Mouse (Mus musculus) cerebellum, postnatal 36 days (tissue): ENCODE measurements around the gene Esr1.

Experiments used
- DNase-seq, 2 experiments: peaks; one replicate each; pipeline ENCODE4 v3.0.0; 2021 to 2022; ENCODE audit warnings: mixed read lengths in 2 of 2

Gene Esr1

DNA sequence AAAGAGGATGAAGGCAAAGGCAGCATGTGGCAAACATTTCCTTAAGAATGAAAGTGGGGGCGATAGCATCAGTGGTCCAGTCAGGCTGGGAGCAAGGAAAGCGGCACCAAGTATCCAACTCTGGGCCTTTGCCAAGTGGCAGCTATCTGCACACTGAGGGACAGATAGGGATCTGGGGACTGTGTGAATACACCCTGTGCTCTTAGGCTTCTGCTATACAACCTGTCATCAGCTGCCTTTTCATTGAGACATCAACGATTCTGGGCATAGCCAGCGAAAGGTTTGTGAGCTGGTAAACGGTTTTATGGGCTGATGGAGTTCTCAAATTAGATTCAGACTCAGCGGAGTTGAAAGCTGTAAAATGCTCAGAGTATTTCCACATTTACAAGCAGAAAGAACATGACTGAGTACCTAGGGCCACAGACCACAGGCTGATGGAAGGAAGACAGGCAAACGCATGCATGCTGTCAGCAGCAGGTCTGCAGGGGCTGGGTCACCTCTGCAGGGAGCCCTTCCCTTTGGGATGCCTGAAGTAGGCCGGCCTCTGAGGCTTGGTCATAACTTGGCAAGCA is 397.5 kb downstream of the Esr1 start:
- no peak for DNase-seq

DNA sequence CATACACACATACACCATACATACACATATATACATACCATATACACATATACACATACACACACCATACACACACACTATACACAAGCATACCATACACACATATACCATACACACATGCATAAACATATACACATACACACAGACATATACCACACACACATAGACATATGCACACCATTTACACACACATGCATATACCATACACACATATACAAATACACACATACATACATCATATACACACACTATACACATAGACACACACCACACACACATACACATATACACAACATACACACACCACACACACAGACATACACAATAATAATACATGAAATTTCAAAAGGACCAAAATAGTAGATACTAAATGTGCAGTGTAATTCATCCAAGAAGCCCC is 400.6 kb downstream of the Esr1 start:
- DNase-seq = no peak

DNA sequence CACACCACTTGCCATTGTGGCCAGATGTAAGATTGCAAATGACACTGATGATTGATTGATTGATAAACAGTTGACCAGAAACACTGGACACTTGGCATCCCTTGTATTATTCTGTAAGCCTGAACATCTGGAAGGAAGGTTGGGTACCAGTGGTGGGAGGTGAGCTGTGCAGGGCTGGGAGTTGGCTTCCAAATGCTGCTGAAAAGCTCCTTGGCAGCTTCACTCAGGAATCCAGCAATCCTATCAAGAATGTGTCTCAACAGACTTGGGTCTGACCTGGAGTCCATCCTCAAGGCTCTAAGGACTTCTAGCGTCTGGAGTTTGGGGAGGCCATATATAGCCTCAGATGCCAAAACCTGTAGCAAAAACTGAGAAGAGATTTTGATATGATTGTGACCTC is 403.6 kb downstream of the Esr1 start:
- no peak for DNase-seq

DNA sequence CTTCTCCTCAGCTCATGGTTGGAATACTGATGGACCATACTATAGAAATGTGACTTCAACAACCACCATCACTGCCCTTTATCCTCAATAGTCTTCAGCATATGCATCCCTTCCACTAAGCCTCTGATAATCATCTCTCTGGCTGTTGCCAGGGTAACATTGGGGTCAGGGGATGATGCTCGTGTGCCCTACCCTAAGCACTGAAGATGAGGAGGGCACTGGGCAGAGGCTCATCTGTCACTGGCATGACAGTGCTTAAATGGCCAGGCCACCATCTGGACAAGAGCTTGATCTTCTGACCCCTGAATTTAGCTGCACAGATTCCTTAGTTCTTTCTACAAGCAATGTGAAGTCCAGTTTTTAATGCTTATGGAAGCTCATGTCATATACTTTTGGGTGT is 405.8 kb downstream of the Esr1 start:
- DNase-seq = no peak

DNA sequence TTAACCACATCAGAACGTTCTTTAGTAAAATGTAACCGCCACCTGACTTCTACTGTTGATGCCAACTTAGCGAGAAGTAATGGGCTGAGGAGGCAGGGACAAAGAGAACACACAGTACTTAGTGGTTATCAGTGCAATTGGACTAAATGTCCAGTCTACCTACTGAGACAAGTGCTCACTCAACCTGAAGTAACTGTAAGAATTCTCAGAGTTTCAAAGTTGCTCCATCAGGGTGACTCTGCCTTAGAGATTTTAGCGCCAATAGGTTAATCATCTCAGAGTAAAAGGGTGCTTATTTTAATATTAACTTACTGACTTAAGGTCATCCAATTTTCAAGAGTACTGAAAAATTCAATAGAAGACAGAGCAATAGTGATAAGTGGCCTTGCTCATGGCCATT is 414.5 kb downstream of the Esr1 start:
- no peak for DNase-seq

DNA sequence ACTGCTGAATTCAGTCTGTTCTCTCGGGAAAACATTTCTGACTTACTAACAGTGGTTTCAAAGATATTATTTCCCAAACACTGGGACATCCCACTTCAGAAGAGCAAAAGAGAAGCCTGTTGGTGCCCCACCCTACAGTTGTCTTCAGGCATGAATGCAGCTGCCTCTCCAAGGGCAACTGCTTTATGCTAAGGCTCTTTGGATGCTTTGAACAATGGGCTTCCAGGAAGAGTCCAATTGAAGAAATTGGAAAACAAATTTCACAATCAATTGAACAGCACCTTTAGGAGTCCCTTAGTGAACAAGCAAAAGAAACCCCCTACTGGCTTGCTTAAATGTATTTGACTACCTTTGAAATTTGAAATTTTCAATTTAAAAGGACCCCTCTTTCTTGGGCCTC is 415.8 kb downstream of the Esr1 start:
- DNase-seq = no peak

DNA sequence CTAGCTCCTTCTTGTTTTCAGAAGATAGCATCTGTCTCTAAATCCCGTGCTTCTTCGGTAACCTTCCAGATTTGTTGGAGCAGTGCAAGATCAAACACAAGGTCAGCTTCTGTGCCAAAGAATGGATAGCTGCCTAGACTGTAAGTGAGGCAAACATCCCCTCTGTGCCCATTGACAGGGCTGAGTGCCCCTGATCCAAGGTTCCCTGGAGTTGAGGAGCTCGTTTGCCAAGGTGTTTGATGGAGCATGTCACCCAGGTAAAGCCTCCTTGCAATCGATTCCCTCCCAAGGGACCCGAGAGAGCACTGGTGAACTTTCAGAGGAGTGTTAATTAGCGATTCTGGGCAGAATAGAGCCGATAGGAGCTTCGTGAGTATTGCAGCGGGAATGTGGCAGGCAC is 416.9 kb downstream of the Esr1 start:
- no peak for DNase-seq

DNA sequence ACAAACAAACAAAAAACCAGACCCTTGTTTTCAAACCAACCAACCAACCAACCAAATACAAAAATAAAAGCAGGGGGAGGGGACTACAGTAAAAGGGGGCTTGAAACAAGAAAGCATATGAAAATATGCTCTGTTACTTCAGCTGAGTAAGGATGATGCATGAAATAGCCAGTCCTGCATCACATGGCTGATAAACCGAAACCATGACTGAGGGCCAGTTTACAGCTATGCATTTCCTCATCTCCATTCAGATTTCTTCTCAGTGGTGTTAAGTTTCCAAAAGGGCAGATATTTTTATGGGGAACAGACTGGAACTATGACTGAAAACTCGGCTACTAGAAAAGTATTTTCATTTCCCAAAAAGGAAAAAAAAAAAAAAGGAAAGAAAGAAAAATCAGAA is 417.8 kb downstream of the Esr1 start:
- no peak for DNase-seq

DNA sequence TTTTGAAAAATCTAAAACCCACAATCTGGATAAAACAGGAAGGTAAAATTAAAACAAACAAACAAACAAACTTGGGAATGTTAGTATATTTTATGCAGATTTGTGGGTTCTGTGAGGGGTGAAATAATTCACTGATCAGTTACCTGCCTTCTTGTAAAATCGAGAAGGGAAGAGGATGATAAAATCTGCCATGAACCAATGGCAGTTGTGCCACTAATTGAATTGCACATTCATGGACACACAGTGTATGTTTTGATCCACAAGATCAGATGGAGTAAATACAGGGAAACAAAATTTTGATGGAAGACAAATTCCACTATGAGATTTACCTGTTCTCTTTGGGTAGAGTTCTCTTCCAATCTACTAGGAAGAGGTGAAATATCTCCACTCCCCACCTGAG is 418.5 kb downstream of the Esr1 start:
- DNase-seq = no peak

DNA sequence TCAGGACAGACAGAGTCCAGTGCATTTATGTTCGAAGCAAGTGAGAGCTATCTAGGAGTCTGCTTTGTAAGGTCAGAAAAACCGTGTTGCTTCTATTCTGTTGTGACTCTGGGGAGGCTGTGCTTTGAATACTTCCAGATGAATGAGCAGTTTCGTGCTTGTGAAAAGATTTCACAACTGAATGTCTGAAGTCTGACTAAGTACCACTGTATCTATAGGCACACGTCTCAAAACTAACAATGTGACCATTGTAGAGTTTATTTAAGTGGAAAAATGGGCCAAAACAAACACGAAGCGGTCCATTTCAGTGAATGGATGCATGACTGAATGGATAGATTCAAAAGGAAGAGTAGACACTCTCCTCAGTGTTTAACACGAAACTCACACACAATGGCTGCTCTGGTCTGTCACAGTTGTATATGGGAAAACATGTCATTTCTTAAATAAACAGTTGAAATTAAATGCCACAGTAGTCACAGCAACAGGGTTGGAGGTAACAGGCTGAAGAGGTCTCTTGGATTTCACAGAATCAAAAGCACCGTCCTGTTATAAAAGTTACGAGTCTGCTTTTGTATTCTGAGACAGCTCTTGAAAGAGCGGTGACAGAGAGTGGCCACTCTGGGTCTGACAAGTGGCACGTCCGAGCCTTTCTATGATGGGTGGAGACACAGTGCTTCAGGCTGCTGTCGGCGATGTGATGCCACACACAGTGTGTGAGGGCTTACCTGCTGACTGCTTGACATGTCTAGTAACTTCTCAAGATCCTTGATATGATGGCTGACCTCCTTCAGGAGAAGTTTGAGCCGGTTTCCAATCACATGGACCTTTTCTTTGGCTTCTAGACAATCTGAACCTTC is 421.0 kb downstream of the Esr1 start:
- DNase-seq = no peak

DNA sequence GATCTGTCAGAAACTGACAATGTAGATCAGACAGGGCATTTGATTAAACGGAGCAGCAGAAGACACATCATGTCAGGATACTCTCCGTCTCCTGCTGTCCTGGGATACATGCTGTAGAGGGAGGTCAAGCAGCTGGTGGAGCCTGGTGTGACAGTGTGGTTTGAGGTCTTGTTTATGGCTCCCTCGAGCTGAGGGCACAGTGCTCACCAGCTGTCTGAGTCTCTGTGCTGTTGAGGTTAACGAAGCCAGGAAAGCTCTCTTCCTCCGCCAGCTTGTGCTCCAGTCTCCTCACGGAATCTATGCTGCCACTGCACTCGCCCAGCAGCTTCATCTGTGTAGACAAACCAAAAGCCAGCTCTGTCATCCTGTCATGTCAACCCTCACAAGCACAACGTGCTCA is 429.9 kb downstream of the Esr1 start:
- DNase-seq = no peak

DNA sequence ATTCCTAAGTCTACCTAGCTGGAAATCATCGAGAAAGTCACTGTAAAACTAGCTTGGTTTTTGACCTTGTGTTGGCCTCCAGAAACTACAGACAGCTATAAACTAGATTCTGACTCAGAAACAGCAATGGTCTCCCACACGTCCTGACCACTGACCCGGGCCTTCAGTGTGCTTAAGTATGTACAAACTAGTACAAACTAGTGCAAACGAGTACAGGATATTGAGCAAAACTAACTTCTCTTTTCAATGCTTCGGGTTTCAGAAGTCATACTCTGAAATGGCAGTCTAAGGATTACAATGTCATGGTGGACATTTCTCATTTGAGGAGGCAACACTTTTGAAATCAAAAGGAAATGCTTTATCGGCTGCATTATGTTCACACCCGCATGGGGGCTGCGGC is 433.1 kb downstream of the Esr1 start:
- no peak for DNase-seq

DNA sequence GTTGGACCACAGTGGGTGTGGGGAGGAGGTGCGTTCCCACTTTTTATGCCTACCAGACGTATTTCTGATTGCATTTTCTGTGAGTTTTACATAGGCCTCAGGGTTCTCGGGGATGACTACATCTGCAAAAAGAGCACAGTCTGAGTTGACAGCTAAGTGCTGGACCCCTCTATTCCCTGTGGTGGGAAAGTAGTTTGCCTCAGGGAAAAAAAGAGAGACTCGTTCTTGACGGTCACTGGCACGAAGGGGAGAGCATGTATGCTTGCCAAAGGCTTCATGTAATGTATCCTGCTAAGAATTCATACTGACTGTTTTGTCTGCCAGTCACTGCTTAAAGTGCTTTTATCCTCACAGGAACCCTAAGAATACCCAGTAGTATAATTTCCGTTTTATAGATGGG is 433.8 kb downstream of the Esr1 start:
- DNase-seq = no peak

DNA sequence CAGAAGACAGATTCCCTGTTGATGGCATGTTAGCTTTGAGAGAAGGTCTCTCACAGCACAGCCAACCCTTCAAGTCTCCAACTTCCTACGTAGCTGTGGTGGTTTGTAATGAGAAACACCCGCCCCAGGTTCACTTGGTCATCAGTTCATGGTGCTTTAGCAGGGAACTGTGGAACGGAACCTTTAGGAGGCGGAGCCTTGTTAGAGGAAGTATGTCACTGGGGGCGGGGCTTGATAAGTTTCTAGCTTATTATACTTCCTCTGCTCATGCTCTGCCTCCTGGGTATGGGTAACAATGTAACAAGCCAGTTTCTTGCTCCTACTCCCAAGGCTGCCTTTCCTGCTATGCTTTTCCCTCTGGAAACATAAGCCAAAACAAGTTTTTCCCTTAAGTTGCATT is 434.3 kb downstream of the Esr1 start:
- no peak for DNase-seq
